ENCODE assay signal across 8 mouse cellular contexts in the genomic region with DNA sequence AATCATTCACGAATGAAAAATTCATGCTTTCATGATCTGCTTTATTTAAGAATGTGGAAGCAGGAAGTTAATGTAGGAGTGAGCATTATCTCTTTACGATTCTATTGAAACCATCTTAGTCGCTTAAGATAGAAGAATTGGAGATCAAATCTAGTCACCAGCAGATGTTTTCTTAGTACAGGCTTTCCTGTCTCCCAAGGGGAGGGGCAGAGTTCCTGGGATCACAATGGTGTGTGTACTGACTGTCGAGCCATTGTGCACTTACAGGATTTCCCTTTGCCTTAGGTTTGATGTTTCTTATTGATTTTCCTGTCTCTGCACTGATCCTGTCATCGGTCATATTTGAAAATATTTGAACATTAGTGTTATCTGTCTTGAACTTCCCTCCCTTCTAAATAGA. TPM values are rescaled to one million over a fixed set of nuclear protein-coding genes. Genes with fewer than 3 reads are reported as not detected.
DNase-seq lines count a peak whose midpoint lies in the region; ATAC-seq and TF ChIP-seq lines count a peak whose summit lies in the region.

No protein-coding gene starts in this region.

- peak; percentile 27 for ATAC-seq in common myeloid progenitor, adult 5-6 weeks (replicated peaks; ENCODE audit: low read depth, poor library complexity, severe bottlenecking)
- ATAC-seq in hematopoietic stem cell, adult 5-6 weeks (replicated peaks in 1 of 2; ENCODE audit: insufficient read depth in 1 of 2, low FRiP score in 2 of 2, low TSS enrichment in 1 of 2, low read depth in 1 of 2, poor library complexity in 2 of 2, severe bottlenecking in 2 of 2), result peak; percentile 14 to 31
- ATAC-seq in lung, postnatal 0 days, result peak; percentile 54

- no peaks in the 10 kb centered on the region for H3K4me1 ChIP-seq in lung, postnatal 0 days (ENCODE audit: insufficient read depth, low read depth, low read length)

- H3K9me3 ChIP-seq in lung, postnatal 0 days (ENCODE audit: low read length), result no peaks in the 10 kb centered on the region

- no peaks in the 10 kb centered on the region for H3K36me3 ChIP-seq in lung, postnatal 0 days (ENCODE audit: insufficient read depth, low read length)

- no peak for TF ChIP-seq CTCF in layer of hippocampus, adult 2 months (conservative IDR thresholded peaks at IDR 0.05)
- no peak for TF ChIP-seq CTCF in lung, postnatal 0 days (IDR thresholded peaks at IDR 0.05)

- peak overlapping the region; percentile 60; the same call in 1 of the 2 replicates for H3K9ac ChIP-seq in lung, postnatal 0 days (replicated peaks; ENCODE audit: low read depth)

- H3K27ac ChIP-seq in layer of hippocampus, adult 2 months, result peak overlapping the region; percentile 94
- H3K27ac ChIP-seq in lung, postnatal 0 days (ENCODE audit: low read length), result no peak overlapping the region

- no peaks in the 10 kb centered on the region for H3K27me3 ChIP-seq in lung, postnatal 0 days (replicated peaks; ENCODE audit: insufficient read depth, low read length)

- peak in 1 of 2 experiments; percentile 6 for DNase-seq in layer of hippocampus, adult 2 months (ENCODE audit: low spot score in 2 of 2)
- no peak for DNase-seq in layer of hippocampus, adult 8-10 months (ENCODE audit: low spot score in 2 of 2)
- DNase-seq in lung, postnatal 0 days (ENCODE audit: low spot score), result peak; percentile 8
- DNase-seq in frontal cortex, postnatal 25 days (ENCODE audit: low spot score in 2 of 2), result no peak
- no peak for DNase-seq in thymus, postnatal 36 days
- DNase-seq in layer of hippocampus, adult 9-11 months, result no peak

- H3K4me3 ChIP-seq in layer of hippocampus, adult 2 months, result peak overlapping the region; percentile 64
- H3K4me3 ChIP-seq in lung, postnatal 0 days (ENCODE audit: low read depth, low read length), result peak overlapping the region; percentile 64

- TF ChIP-seq EP300 in lung, postnatal 0 days (IDR thresholded peaks at IDR 0.05), result no peak

- H3K4me2 ChIP-seq in lung, postnatal 0 days (replicated peaks; ENCODE audit: low read depth, low read length), result peak overlapping the region; percentile 84

- 23% methylated on average over 5 of the region's 5 CpGs for WGBS in lung, postnatal 0 days

RNA-seq across cellular contexts. Expression of gene Zfp457, which starts 0.4 kb away (rescaled TPM):
- total RNA-seq in layer of hippocampus, adult 2 months (2021), result 1 to 10 TPM; 4.0 to 6.5 TPM
- 1 to 10 TPM; 5.0 to 9.0 (median 6.3) TPM for total RNA-seq in layer of hippocampus, adult 8-10 months (2022)
- total RNA-seq in common myeloid progenitor, adult 5-6 weeks (2017), result 2.0 and 2.6 TPM in 2 replicates
- 1.5 TPM in 1 of 2 replicates, not detected in the other for total RNA-seq in hematopoietic stem cell, adult 5-6 weeks (2017)
- polyA plus RNA-seq in lung, postnatal 0 days (2015; fragmentation: Nextera tagmentation; extraction: Ambion mirVana), result 0.40 and 0.62 TPM in 2 replicates

RNA-seq across cellular contexts. Expression of gene Zfp595, which starts 25.7 kb away (rescaled TPM):
- 1 to 10 TPM; 3.2 to 4.9 TPM for total RNA-seq in layer of hippocampus, adult 2 months (2021)
- 1 to 10 TPM; 3.2 to 4.3 (median 3.9) TPM for total RNA-seq in layer of hippocampus, adult 8-10 months (2022)
- 5.1 and 10.4 TPM in 2 replicates for total RNA-seq in common myeloid progenitor, adult 5-6 weeks (2017)
- 10.0 and 10.1 TPM in 2 replicates for total RNA-seq in hematopoietic stem cell, adult 5-6 weeks (2017)
- polyA plus RNA-seq in lung, postnatal 0 days (2015; fragmentation: Nextera tagmentation; extraction: Ambion mirVana), result 1.5 TPM in 2 replicates

RNA-seq across cellular contexts. Expression of gene Zfp458, which starts 28.5 kb away (rescaled TPM):
- 10 to 100 TPM; 19.9 to 22.2 TPM for total RNA-seq in layer of hippocampus, adult 2 months (2021)
- 10 to 100 TPM; 18.2 to 26.5 (median 23.8) TPM for total RNA-seq in layer of hippocampus, adult 8-10 months (2022)
- 3.8 and 7.9 TPM in 2 replicates for total RNA-seq in common myeloid progenitor, adult 5-6 weeks (2017)
- total RNA-seq in hematopoietic stem cell, adult 5-6 weeks (2017), result 3.6 and 5.8 TPM in 2 replicates
- 1.00 and 1.1 TPM in 2 replicates for polyA plus RNA-seq in lung, postnatal 0 days (2015; fragmentation: Nextera tagmentation; extraction: Ambion mirVana)

RNA-seq across cellular contexts. Expression of gene Gm28044, which starts 53.6 kb away (rescaled TPM):
- total RNA-seq in layer of hippocampus, adult 2 months (2021), result under 1 TPM; 0.81 to 0.82 TPM
- total RNA-seq in layer of hippocampus, adult 8-10 months (2022), result 1 to 10 TPM in 2 of 4 experiments, not detected in 2; 1.1 to 3.2 TPM
- total RNA-seq in common myeloid progenitor, adult 5-6 weeks (2017), result 0.92 and 8.2 TPM in 2 replicates
- 7.3 and 13.3 TPM in 2 replicates for total RNA-seq in hematopoietic stem cell, adult 5-6 weeks (2017)
- 0.57 TPM in 1 of 2 replicates, not detected in the other for polyA plus RNA-seq in lung, postnatal 0 days (2015; fragmentation: Nextera tagmentation; extraction: Ambion mirVana)

RNA-seq across cellular contexts. Expression of gene Zfp953, which starts 53.7 kb away (rescaled TPM):
- 1 to 10 TPM; 1.0 to 1.2 TPM for total RNA-seq in layer of hippocampus, adult 2 months (2021)
- total RNA-seq in layer of hippocampus, adult 8-10 months (2022), result 1 to 10 TPM; 1.1 to 2.0 (median 1.3) TPM
- 8.7 and 9.1 TPM in 2 replicates for total RNA-seq in common myeloid progenitor, adult 5-6 weeks (2017)
- total RNA-seq in hematopoietic stem cell, adult 5-6 weeks (2017), result 8.2 and 11.0 TPM in 2 replicates
- 0.80 and 0.82 TPM in 2 replicates for polyA plus RNA-seq in lung, postnatal 0 days (2015; fragmentation: Nextera tagmentation; extraction: Ambion mirVana)
